Mouse (Mus musculus) limb, embryonic 15.5 days (tissue): ENCODE data around the gene Zcchc14. TPM values are rescaled to one million over a fixed set of nuclear protein-coding genes. Genes with fewer than 3 reads are reported as not detected.

ENCODE experiments used
- ATAC-seq: fragments of 200-750 bp; cut with Nextera tagmentation; 2 replicates; pipeline ENCODE4 v1.8.0; 2017; ENCODE audit warnings: low read depth, moderate TSS enrichment; ENCODE audit not compliant: insufficient number of reproducible peaks, low FRiP score, low TSS enrichment
- H3K27ac ChIP-seq: fragments of 300-500 bp; sonication (generic); 2 replicates; pipeline ENCODE4 v1.5.1; 2015; ENCODE audit warnings: moderate library complexity, mild to moderate bottlenecking, inconsistent platforms
- H3K27me3 ChIP-seq: fragments of 300-500 bp; sonication (generic); 2 replicates; pipeline ENCODE4 v1.6.1; 2015; ENCODE audit warnings: inconsistent platforms
- H3K36me3 ChIP-seq: fragments of 300-500 bp; sonication (generic); 2 replicates; pipeline ENCODE4 v1.6.1; 2015; ENCODE audit warnings: inconsistent platforms
- H3K4me1 ChIP-seq: fragments of 300-500 bp; sonication (generic); 2 replicates; pipeline ENCODE4 v1.6.1; 2015; ENCODE audit warnings: inconsistent platforms
- H3K4me2 ChIP-seq: fragments of 300-500 bp; sonication (generic); 2 replicates; pipeline ENCODE4 v1.6.1; 2015; ENCODE audit warnings: mild to moderate bottlenecking, inconsistent platforms
- H3K4me3 ChIP-seq: fragments of 300-500 bp; sonication (generic); 2 replicates; pipeline ENCODE4 v1.5.1; 2015; ENCODE audit warnings: mild to moderate bottlenecking, inconsistent platforms
- H3K9ac ChIP-seq: fragments of 300-500 bp; sonication (generic); 2 replicates; pipeline ENCODE4 v1.6.1; 2015; ENCODE audit warnings: inconsistent platforms
- H3K9me3 ChIP-seq: fragments of 300-500 bp; sonication (generic); 2 replicates; pipeline ENCODE4 v1.6.1; 2016; ENCODE audit warnings: inconsistent platforms
- WGBS: fragments of 180-500 bp; shearing (Covaris S2); methylation state at CpG from one replicate; pipeline ENCODE4 v1.1.7; 2015; 5-methylcytosine and 5-hydroxymethylcytosine counted together
- polyA plus RNA-seq: library from polyadenylated mRNA; unstranded; fragments of >200 nt; fragmentation: Nextera tagmentation; extraction: Ambion mirVana; gene quantifications from 2 replicates; pipeline ENCODE4 v1.2.1, GENCODE M21; 2015

Zcchc14 gene
- polyA plus RNA-seq, 1 experiment from 2014 or later, result 13.8 TPM

- H3K27me3 ChIP-seq, result no peaks in the 10 kb centered on the region
- 70% methylated on average over 18 of the region's 18 CpGs for WGBS
- no peak overlapping the region for H3K4me3 ChIP-seq
- no peaks in the 10 kb centered on the region for H3K36me3 ChIP-seq
- no peak for ATAC-seq
- H3K27ac ChIP-seq, result no peak overlapping the region
- peaks cover 11% of the 10 kb centered on the region; the same call in 1 of the 2 replicates for H3K4me1 ChIP-seq
- no peak overlapping the region for H3K9ac ChIP-seq
- no peaks in the 10 kb centered on the region for H3K9me3 ChIP-seq
- no peak overlapping the region for H3K4me2 ChIP-seq
These were observed 9.1 kb upstream of the Zcchc14 start for GRCm38 (mm10) chr8:121661631-121662357.

- no peak overlapping the region for H3K9ac ChIP-seq
- 81% methylated on average over 15 of the region's 15 CpGs for WGBS
- no peak overlapping the region for H3K27ac ChIP-seq
- H3K4me3 ChIP-seq, result no peak overlapping the region
- no peaks in the 10 kb centered on the region for H3K9me3 ChIP-seq
- peaks cover 8% of the 10 kb centered on the region; the same call in 1 of the 2 replicates for H3K4me1 ChIP-seq
- ATAC-seq, result no peak
- no peaks in the 10 kb centered on the region for H3K36me3 ChIP-seq
- H3K4me2 ChIP-seq, result no peak overlapping the region
- H3K27me3 ChIP-seq, result no peaks in the 10 kb centered on the region
These were observed 7.9 kb upstream of the Zcchc14 start for GRCm38 (mm10) chr8:121660602-121661001.

GRCm38 (mm10) chr8:121654966-121655494, 2.3 kb upstream of the Zcchc14 start:
- 85% methylated on average over 14 of the region's 14 CpGs for WGBS
- no peaks in the 10 kb centered on the region for H3K36me3 ChIP-seq

GRCm38 (mm10) chr8:121654131-121654530, 1.4 kb upstream of the Zcchc14 start:
- no peak for ATAC-seq
- peak overlapping the region; percentile 66; the same call in 1 of the 2 replicates for H3K4me2 ChIP-seq
- peak overlapping the region; percentile 78 for H3K4me3 ChIP-seq
- no peaks in the 10 kb centered on the region for H3K36me3 ChIP-seq
- no peaks in the 10 kb centered on the region for H3K27me3 ChIP-seq
- no peaks in the 10 kb centered on the region for H3K9me3 ChIP-seq
- no peak overlapping the region for H3K27ac ChIP-seq
- H3K4me1 ChIP-seq, result peaks cover 36% of the 10 kb centered on the region
- no peak overlapping the region for H3K9ac ChIP-seq
- WGBS, result 85% methylated on average over 4 of the region's 4 CpGs

More at GRCm38 (mm10) chr8:121654966-121655494, 2.3 kb upstream of the Zcchc14 start:
- Histone ChIP-seq H3K27ac (no peak overlapping the region), H3K27me3 (no peaks in the 10 kb centered on the region), H3K9ac (no peak overlapping the region), H3K4me3 (no peak overlapping the region), H3K4me1 (peaks cover 30% of the 10 kb centered on the region), H3K4me2 (no peak overlapping the region), H3K9me3 (no peaks in the 10 kb centered on the region)
- no peak for ATAC-seq

GRCm38 (mm10) chr8:121653340-121654019, 779 bp upstream of the Zcchc14 start:
- peak overlapping the region; percentile 94 for H3K27ac ChIP-seq
- H3K4me2 ChIP-seq, result peak overlapping the region; percentile 66
- WGBS, result 2% methylated on average over 31 of the region's 31 CpGs
- peaks cover 41% of the 10 kb centered on the region for H3K4me1 ChIP-seq
- no peaks in the 10 kb centered on the region for H3K27me3 ChIP-seq
- peak overlapping the region; percentile 78 for H3K9ac ChIP-seq
- peak; percentile 3; the same call in 1 of the 2 replicates for ATAC-seq
- H3K9me3 ChIP-seq, result no peaks in the 10 kb centered on the region
- H3K36me3 ChIP-seq, result no peaks in the 10 kb centered on the region
- H3K4me3 ChIP-seq, result peak overlapping the region; percentile 78

- peak overlapping the region; percentile 92 for H3K4me2 ChIP-seq
- ATAC-seq, result no peak
- peak overlapping the region; percentile 78 for H3K4me3 ChIP-seq
- H3K9ac ChIP-seq, result peak overlapping the region; percentile 48
- H3K36me3 ChIP-seq, result no peaks in the 10 kb centered on the region
- peaks cover 53% of the 10 kb centered on the region for H3K4me1 ChIP-seq
- no peak overlapping the region for H3K27ac ChIP-seq
- WGBS, result under 1% methylated on average over 53 of the region's 56 CpGs
- no peaks in the 10 kb centered on the region for H3K9me3 ChIP-seq
- H3K27me3 ChIP-seq, result no peaks in the 10 kb centered on the region
These were observed 783 bp downstream of the Zcchc14 start for GRCm38 (mm10) chr8:121651874-121652361.

- Histone ChIP-seq H3K9me3 (no peaks in the 10 kb centered on the region), H3K4me3 (peak overlapping the region; percentile 78), H3K27me3 (no peaks in the 10 kb centered on the region), H3K27ac (no peak overlapping the region), H3K4me1 (peaks cover 53% of the 10 kb centered on the region), H3K36me3 (no peaks in the 10 kb centered on the region), H3K4me2 (peak overlapping the region; percentile 92), H3K9ac (peak overlapping the region; percentile 48)
- WGBS, result 13% methylated on average over 47 of the region's 47 CpGs
- ATAC-seq, result no peak
These were observed 1.3 kb downstream of the Zcchc14 start for GRCm38 (mm10) chr8:121651308-121651873.

GRCm38 (mm10) chr8:121650389-121651307, 2.1 kb downstream of the Zcchc14 start:
- Histone ChIP-seq H3K9me3 (no peaks in the 10 kb centered on the region), H3K9ac (peak overlapping the region; percentile 48; the same call in 1 of the 2 replicates), H3K4me2 (peak overlapping the region; percentile 92), H3K36me3 (no peaks in the 10 kb centered on the region), H3K4me1 (peaks cover 53% of the 10 kb centered on the region), H3K27ac (no peak overlapping the region), H3K4me3 (peak overlapping the region; percentile 78), H3K27me3 (no peaks in the 10 kb centered on the region)
- 63% methylated on average over 20 of the region's 20 CpGs for WGBS
- no peak for ATAC-seq

- Histone ChIP-seq H3K4me1 (peaks cover 57% of the 10 kb centered on the region), H3K9ac (no peak overlapping the region), H3K4me2 (peak overlapping the region; percentile 92), H3K36me3 (no peaks in the 10 kb centered on the region), H3K27me3 (no peaks in the 10 kb centered on the region), H3K27ac (no peak overlapping the region), H3K4me3 (peak overlapping the region; percentile 78; the same call in 1 of the 2 replicates), H3K9me3 (no peaks in the 10 kb centered on the region)
- 70% methylated on average over 10 of the region's 10 CpGs for WGBS
- no peak for ATAC-seq
These were observed 2.8 kb downstream of the Zcchc14 start for GRCm38 (mm10) chr8:121649904-121650303.

GRCm38 (mm10) chr8:121649423-121649822, 3.3 kb downstream of the Zcchc14 start:
- no peak overlapping the region for H3K9ac ChIP-seq
- H3K36me3 ChIP-seq, result no peaks in the 10 kb centered on the region
- H3K27me3 ChIP-seq, result no peaks in the 10 kb centered on the region
- peaks cover 62% of the 10 kb centered on the region for H3K4me1 ChIP-seq
- ATAC-seq, result no peak
- no peak overlapping the region for H3K4me3 ChIP-seq
- no peaks in the 10 kb centered on the region for H3K9me3 ChIP-seq
- 75% methylated on average over 5 of the region's 5 CpGs for WGBS
- peak overlapping the region; percentile 92; the same call in 1 of the 2 replicates for H3K4me2 ChIP-seq
- H3K27ac ChIP-seq, result no peak overlapping the region

GRCm38 (mm10) chr8:121648451-121648850, 4.2 kb downstream of the Zcchc14 start:
- H3K9ac ChIP-seq, result no peak overlapping the region

More at GRCm38 (mm10) chr8:121648451-121648850, 4.2 kb downstream of the Zcchc14 start:
- Histone ChIP-seq H3K4me2 (no peak overlapping the region), H3K4me1 (peaks cover 62% of the 10 kb centered on the region), H3K36me3 (no peaks in the 10 kb centered on the region), H3K4me3 (no peak overlapping the region), H3K9me3 (no peaks in the 10 kb centered on the region), H3K27ac (no peak overlapping the region), H3K27me3 (no peaks in the 10 kb centered on the region)
- WGBS, result 73% methylated on average over 16 of the region's 16 CpGs
- ATAC-seq, result no peak
